Mouse (Mus musculus) MEL (cell line): ENCODE measurements around the gene Ralgds. TPM values are rescaled to one million over a fixed set of nuclear protein-coding genes. Genes with fewer than 3 reads are reported as not detected.

ENCODE experiments used
- DNase-seq: peaks from one replicate; pipeline ENCODE4 v3.0.0; 2011; ENCODE audit warnings: low read depth, low spot score
- H3K27ac ChIP-seq: 2 replicates; pipeline ENCODE4 v1.5.1; 2012; ENCODE audit warnings: low read depth, mild to moderate bottlenecking, control low read depth, low read length, moderate library complexity; ENCODE audit not compliant: control insufficient read depth
- H3K27me3 ChIP-seq, 2 experiments: fragments of 150-350 bp in 1 of 2; sonication (generic) in 1 of 2; 2 replicates each; pipeline ENCODE4 v1.6.1; 2012; ENCODE audit warnings: low read length in 2 of 2, mild to moderate bottlenecking in 2 of 2, improper control_type of control experiment in 1 of 2, moderate library complexity in 1 of 2; ENCODE audit not compliant: insufficient read depth in 2 of 2, control insufficient read depth in 1 of 2
- H3K36me3 ChIP-seq, 2 experiments: 2 replicates each; pipeline ENCODE4 v1.6.1; 2012 to 2014; ENCODE audit warnings: low read length in 2 of 2, improper control_type of control experiment in 1 of 2, inconsistent platforms in 1 of 2, mild to moderate bottlenecking in 1 of 2; ENCODE audit not compliant: insufficient read depth in 2 of 2, control insufficient read depth in 1 of 2
- H3K4me1 ChIP-seq, 2 experiments: fragments of 150-350 bp in 1 of 2; sonication (generic) in 1 of 2; 2 replicates each; pipeline ENCODE4 v1.6.1; 2012; ENCODE audit warnings: low read length in 2 of 2, improper control_type of control experiment in 1 of 2, mild to moderate bottlenecking in 1 of 2; ENCODE audit not compliant: insufficient read depth in 2 of 2, control insufficient read depth in 1 of 2
- H3K4me3 ChIP-seq, 2 experiments: fragments of 150-350 bp in 1 of 2; sonication (generic) in 1 of 2; 2 replicates each; pipeline ENCODE4 v1.5.1; 2012; ENCODE audit warnings: low read depth in 2 of 2, low read length in 2 of 2, mild to moderate bottlenecking in 2 of 2, moderate library complexity in 2 of 2, control low read depth in 1 of 2, improper control_type of control experiment in 1 of 2; ENCODE audit not compliant: control insufficient read depth in 1 of 2, insufficient read depth in 1 of 2
- H3K79me2 ChIP-seq: 2 replicates; pipeline ENCODE4 v1.6.1; 2012; ENCODE audit warnings: mild to moderate bottlenecking, low read length, moderate library complexity; ENCODE audit not compliant: control insufficient read depth, poor library complexity, insufficient read depth
- H3K9ac ChIP-seq: 2 replicates; pipeline ENCODE4 v1.6.1; 2012; ENCODE audit warnings: low read depth, mild to moderate bottlenecking, control low read depth, low read length, moderate library complexity; ENCODE audit not compliant: control insufficient read depth, poor library complexity, severe bottlenecking
- H3K9me3 ChIP-seq: fragments of 150-350 bp; sonication (generic); replicated peaks from 2 replicates; pipeline ENCODE4 v1.6.1; 2012; ENCODE audit warnings: mild to moderate bottlenecking, low read length, improper control_type of control experiment, moderate library complexity; ENCODE audit not compliant: insufficient read depth
- BHLHE40 ChIP-seq: IDR thresholded peaks from 2 replicates; pipeline ENCODE4 v1.6.1; 2012; ENCODE audit warnings: low read depth, mild to moderate bottlenecking, inconsistent platforms, low read length, improper control_type of control experiment, borderline replicate concordance
- CHD1 ChIP-seq: IDR thresholded peaks from 2 replicates; pipeline ENCODE4 v1.6.1; 2012; ENCODE audit warnings: low read depth, mild to moderate bottlenecking, inconsistent platforms, low read length, improper control_type of control experiment
- E2F4 ChIP-seq: IDR thresholded peaks from 2 replicates; pipeline ENCODE4 v1.6.1; 2011; ENCODE audit warnings: low read depth, low read length, improper control_type of control experiment, borderline replicate concordance
- ELF1 ChIP-seq: IDR thresholded peaks from 2 replicates; pipeline ENCODE4 v1.6.1; 2014; ENCODE audit warnings: low read depth, mild to moderate bottlenecking, inconsistent platforms, low read length, improper control_type of control experiment, moderate library complexity
- ETS1 ChIP-seq: IDR thresholded peaks from 2 replicates; pipeline ENCODE4 v1.6.1; 2012; ENCODE audit warnings: low read depth, mild to moderate bottlenecking, inconsistent platforms, low read length, improper control_type of control experiment, moderate library complexity
- GATA1 ChIP-seq: IDR thresholded peaks from 2 replicates; pipeline ENCODE4 v1.6.1; 2011; ENCODE audit warnings: low read depth, low read length, improper control_type of control experiment
- JUND ChIP-seq: IDR thresholded peaks from 2 replicates; pipeline ENCODE4 v1.6.1; 2011; ENCODE audit warnings: low read depth, mild to moderate bottlenecking, improper control_type of control experiment, low read length
- KAT2A ChIP-seq: conservative IDR thresholded peaks from 2 replicates; pipeline ENCODE4 v1.6.1; 2012; ENCODE audit warnings: low read depth, low read length, improper control_type of control experiment, inconsistent platforms
- MAFK ChIP-seq: IDR thresholded peaks from 2 replicates; pipeline ENCODE4 v1.6.1; 2011; ENCODE audit warnings: low read depth, mild to moderate bottlenecking, low read length, improper control_type of control experiment, borderline replicate concordance
- MAX ChIP-seq: IDR thresholded peaks from 2 replicates; pipeline ENCODE4 v1.6.1; 2011; ENCODE audit warnings: low read length, improper control_type of control experiment
- MYB ChIP-seq: IDR thresholded peaks from 2 replicates; pipeline ENCODE4 v1.6.1; 2011; ENCODE audit warnings: mild to moderate bottlenecking, low read depth, low read length, improper control_type of control experiment
- NELFE ChIP-seq: IDR thresholded peaks from 2 replicates; pipeline ENCODE4 v1.6.1; 2011; ENCODE audit warnings: low read depth, low read length, improper control_type of control experiment
- NRF1 ChIP-seq: IDR thresholded peaks from 2 replicates; pipeline ENCODE4 v1.6.1; 2014; ENCODE audit warnings: low read depth, mild to moderate bottlenecking, inconsistent platforms, low read length, improper control_type of control experiment, moderate library complexity; ENCODE audit not compliant: poor library complexity, insufficient read depth, severe bottlenecking
- POLR2AphosphoS2 ChIP-seq: IDR thresholded peaks from 2 replicates; pipeline ENCODE4 v1.6.1; 2011; ENCODE audit warnings: low read length, improper control_type of control experiment
- RAD21 ChIP-seq: IDR thresholded peaks from 2 replicates; pipeline ENCODE4 v1.6.1; 2011; ENCODE audit warnings: mild to moderate bottlenecking, low read depth, low read length, improper control_type of control experiment
- SIN3A ChIP-seq: IDR thresholded peaks from 2 replicates; pipeline ENCODE4 v1.6.1; 2012; ENCODE audit warnings: low read length, improper control_type of control experiment, inconsistent platforms
- SMC3 ChIP-seq: IDR thresholded peaks from 2 replicates; pipeline ENCODE4 v1.6.1; 2011; ENCODE audit warnings: low read depth, low read length, improper control_type of control experiment
- TBP ChIP-seq: IDR thresholded peaks from 2 replicates; pipeline ENCODE4 v1.8.0; 2011; ENCODE audit warnings: low read depth, low read length, improper control_type of control experiment
- TCF12 ChIP-seq: IDR thresholded peaks from 2 replicates; pipeline ENCODE4 v1.6.1; 2014; ENCODE audit warnings: low read depth, mild to moderate bottlenecking, inconsistent platforms, low read length, improper control_type of control experiment, moderate library complexity
- USF1 ChIP-seq: IDR thresholded peaks from 2 replicates; pipeline ENCODE4 v1.6.1; 2014; ENCODE audit warnings: low read depth, mild to moderate bottlenecking, inconsistent platforms, low read length, improper control_type of control experiment, moderate library complexity
- ZC3H11A ChIP-seq: IDR thresholded peaks from 2 replicates; pipeline ENCODE4 v1.6.1; 2012; ENCODE audit warnings: low read depth, mild to moderate bottlenecking, inconsistent platforms, low read length, improper control_type of control experiment
- ZKSCAN1 ChIP-seq: IDR thresholded peaks from 2 replicates; pipeline ENCODE4 v1.6.1; 2012; ENCODE audit warnings: low read depth, mild to moderate bottlenecking, inconsistent platforms, low read length, improper control_type of control experiment, moderate library complexity
- ZNF384 ChIP-seq: IDR thresholded peaks from 2 replicates; pipeline ENCODE4 v1.6.1; 2012; ENCODE audit warnings: low read depth, mild to moderate bottlenecking, inconsistent platforms, low read length, improper control_type of control experiment
- polyA plus RNA-seq, 2 experiments: library from polyadenylated mRNA; stranded (reverse) in 1 of 2; unstranded in 1 of 2; fragments of >175 nt in 1 of 2; fragments of >200 nt in 1 of 2; gene quantifications; 2 replicates each; pipeline versions ENCODE4 v1.2.1 to v1.2.4; 2012; ENCODE audit warnings: low replicate concordance in 2 of 2, low read depth in 1 of 2; ENCODE audit not compliant: insufficient read length in 2 of 2, insufficient read depth in 1 of 2, missing spikeins in 1 of 2
- total RNA-seq: library from RNA; depleted of rRNA; stranded (reverse); fragments of 300-350 nt; gene quantifications from 2 replicates; pipeline ENCODE4 v1.2.3, GENCODE M21; 2012

Ralgds gene
- total and polyA plus RNA-seq, 3 experiments, result 4.7 to 11.0 TPM; not detected in 1

DNA sequence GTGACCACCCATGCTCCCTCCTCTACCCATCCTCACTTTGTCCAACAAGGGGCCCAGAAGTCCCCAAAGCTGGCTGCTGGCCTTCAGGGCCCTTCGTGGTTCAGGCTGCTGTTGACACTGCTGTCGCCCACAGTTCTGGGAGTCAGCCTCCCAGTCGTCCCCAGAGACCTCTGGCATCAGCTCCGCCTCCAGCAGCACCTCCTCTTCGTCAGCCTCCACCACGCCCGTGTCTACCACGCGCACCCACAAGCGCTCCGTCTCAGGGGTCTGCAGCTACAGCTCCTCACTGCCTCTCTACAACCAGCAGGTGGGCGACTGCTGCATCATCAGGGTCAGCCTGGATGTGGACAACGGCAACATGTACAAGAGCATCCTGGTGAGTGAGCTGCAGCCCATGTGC, 36.2 kb downstream of the Ralgds start:
- no peak overlapping the region for H3K27ac ChIP-seq
- H3K36me3 ChIP-seq, result peaks cover 0 to 3% of the 10 kb centered on the region in 2 experiments; a peak in 1 of 4 replicates
- peaks cover 0 to 6% of the 10 kb centered on the region in 2 experiments; a peak in 2 of 4 replicates for H3K4me1 ChIP-seq
- TF ChIP-seq TBP, result no peak
- TF ChIP-seq MAX, result no peak
- no peak for TF ChIP-seq KAT2A
- TF ChIP-seq BHLHE40, result no peak
- TF ChIP-seq E2F4, result no peak
- TF ChIP-seq ELF1, result no peak
- no peak for TF ChIP-seq TCF12
- no peak for TF ChIP-seq SMC3
- TF ChIP-seq ZNF384, result no peak
- no peak for TF ChIP-seq CHD1
- no peak for TF ChIP-seq SIN3A
- TF ChIP-seq MYB, result no peak
- TF ChIP-seq USF1, result no peak
- no peaks in the 10 kb centered on the region for H3K9me3 ChIP-seq
- H3K9ac ChIP-seq, result no peak overlapping the region
- no peaks in the 10 kb centered on the region for H3K27me3 ChIP-seq
- DNase-seq, result no peak
- H3K79me2 ChIP-seq, result no peaks in the 10 kb centered on the region
- H3K4me3 ChIP-seq, result no peak overlapping the region

DNA sequence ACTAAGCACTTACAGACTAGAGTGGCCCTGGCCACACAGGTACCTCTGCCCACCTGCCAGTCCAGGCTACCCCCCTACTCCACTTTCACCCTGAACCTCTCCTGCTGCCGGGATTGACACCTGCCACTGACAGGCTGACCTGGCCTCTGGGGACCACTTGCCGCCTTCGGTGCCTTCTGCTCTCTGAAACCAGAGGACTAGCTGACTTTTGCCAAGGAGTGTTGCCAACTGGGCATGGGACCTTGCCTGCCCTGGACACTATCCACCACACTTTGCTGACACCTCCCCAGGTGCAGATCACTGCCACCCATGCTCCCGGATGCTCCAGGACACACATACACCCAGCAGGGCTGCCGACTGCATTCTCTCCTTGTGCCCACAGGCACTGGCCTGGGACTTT, 39.4 kb downstream of the Ralgds start:
- Histone ChIP-seq H3K4me3 (no peak overlapping the region), H3K36me3 (no peaks in the 10 kb centered on the region), H3K9me3 (no peaks in the 10 kb centered on the region), H3K27me3 (no peaks in the 10 kb centered on the region), H3K9ac (no peak overlapping the region), H3K27ac (no peak overlapping the region), H3K79me2 (no peaks in the 10 kb centered on the region), H3K4me1 (no peaks in the 10 kb centered on the region)
- DNase-seq, result no peak
- TF ChIP-seq MAFK (no peak), ETS1 (no peak), TCF12 (no peak), ZC3H11A (no peak), NELFE (no peak), CHD1 (no peak), RAD21 (no peak), ELF1 (no peak), SIN3A (no peak), MYB (no peak), NRF1 (no peak), JUND (no peak), POLR2AphosphoS2 (no peak), MAX (no peak), GATA1 (no peak), ZNF384 (no peak), ZKSCAN1 (no peak)
